Mouse (Mus musculus) 3T3-L1 (cell line): ENCODE results near the gene Mfn2.
"Not testable (repeated sequence)": the region's sequence is repeated elsewhere in the genome, so short reads cannot be mapped to it uniquely, and the experiment has no call there.

Experiments used
- DNase-seq: peaks from one replicate; pipeline ENCODE4 v3.0.0-alpha.2; 2015; ENCODE audit warnings: low read depth, low spot score

The Mfn2 gene

GRCm38 (mm10) chr4:147868450-147869031 lies 36.0 kb downstream of the Mfn2 start, which contains the start of the genes Miip and Fv1:
Gene Miip, minus strand, starts transcription at chr4:147868816.
Gene Fv1, plus strand, starts transcription at chr4:147868979.
- DNase-seq: peak; percentile 91

DNA sequence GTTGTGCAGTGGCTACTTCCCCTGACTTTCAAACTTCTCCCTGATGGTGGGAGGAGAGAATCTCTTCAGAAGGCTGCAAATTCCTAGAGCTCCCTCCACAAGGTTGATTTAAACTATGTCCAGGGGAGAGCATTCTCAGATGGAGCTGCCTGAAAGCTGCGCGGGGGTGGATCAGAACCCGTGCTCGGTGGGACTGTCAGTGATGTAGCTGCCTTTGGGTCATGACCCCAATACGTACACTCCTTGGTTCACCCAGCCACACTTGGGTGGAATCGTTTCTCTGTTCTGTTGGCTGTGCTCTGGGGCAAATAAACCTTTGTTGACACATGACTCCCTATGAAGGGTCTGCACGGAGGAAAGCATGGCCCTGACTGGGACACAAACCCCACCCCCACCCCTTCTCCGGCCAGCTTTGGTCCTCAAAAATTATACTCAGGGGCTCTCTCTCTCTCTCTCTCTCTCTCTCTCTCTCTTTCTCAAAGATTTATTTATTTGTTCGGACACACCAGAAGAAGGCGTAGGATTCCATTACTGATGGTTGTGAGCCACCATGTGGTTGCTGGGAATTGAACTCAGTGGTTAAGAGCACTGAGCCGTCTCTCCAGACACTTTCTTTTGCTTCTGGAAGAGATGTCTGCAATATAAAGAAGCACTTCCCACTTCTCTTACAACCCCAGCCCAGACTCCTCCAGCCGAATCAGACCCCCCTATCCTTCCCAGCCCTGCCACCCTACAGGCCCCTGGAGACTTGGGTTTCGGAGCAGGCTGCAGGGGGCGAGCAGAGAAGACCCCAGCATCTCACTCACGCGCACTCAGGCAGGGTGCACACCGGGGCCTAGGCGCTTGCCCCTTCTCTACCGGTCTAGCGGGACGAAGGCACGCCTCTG lies 36.7 kb downstream of the Mfn2 start:
- no peak for DNase-seq

GRCm38 (mm10) chr4:147866793-147867192 lies 37.7 kb downstream of the Mfn2 start:
- not testable (repeated sequence) for DNase-seq

GRCm38 (mm10) chr4:147866056-147866455 lies 38.4 kb downstream of the Mfn2 start:
- DNase-seq: no peak

DNA sequence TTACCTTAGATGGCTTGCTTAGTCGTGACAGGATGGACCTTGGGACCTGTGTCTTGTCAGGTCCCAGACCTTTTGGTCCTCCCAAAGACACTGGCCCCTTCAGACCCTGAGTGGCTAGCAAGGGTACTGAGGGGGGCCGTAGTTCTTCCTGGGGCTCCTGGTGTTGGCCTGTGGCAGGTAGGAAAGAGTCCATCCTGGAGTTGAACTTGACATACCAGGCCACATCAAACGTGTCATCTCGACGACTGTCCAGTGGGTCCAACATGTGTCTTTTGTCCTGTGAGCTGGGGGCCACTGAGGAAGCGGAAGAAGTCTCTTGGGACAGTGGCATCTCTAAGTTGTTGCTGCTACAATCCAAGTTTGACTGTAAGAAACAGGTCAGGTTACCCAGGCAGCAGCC lies 38.9 kb downstream of the Mfn2 start:
- no peak for DNase-seq

DNA sequence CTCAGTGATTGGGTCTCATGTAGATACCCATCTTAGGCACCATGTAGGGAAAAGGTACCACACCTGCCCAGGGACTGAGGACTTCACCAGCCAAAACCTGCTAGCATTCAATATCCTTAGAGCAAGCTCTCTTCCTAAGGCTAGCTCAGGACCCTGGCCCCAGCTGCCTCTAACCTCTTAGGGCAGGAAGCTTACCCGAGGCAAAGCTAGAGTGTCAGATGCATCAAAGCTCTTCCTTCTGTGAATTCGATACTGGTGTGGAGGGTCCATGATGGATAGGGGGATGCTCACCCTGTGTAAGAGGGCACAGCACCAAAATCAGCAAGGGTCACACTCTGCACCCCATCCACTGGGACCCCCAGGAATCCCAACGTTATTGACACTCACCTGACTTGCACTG lies 42.5 kb downstream of the Mfn2 start:
- DNase-seq: no peak

DNA sequence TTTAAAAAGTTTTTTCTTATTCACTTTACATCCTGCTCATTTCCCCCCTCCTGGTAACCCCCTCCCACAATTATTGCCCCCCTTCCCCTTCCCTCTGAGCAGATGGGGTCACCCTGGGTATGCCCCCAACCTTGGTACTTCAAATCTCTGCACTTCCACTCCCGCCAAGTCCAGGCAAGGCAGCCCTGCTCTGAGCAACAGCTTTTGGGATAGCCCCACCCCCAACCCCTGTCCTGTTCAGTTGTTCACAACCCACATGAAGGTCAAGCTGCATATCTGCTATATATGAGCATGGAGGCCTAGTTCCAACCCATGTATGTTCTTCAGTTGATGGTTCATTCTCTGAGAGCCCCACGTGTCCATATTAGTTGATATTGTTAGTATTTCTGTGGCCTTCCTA lies 53.7 kb downstream of the Mfn2 start:
- no peak for DNase-seq

DNA sequence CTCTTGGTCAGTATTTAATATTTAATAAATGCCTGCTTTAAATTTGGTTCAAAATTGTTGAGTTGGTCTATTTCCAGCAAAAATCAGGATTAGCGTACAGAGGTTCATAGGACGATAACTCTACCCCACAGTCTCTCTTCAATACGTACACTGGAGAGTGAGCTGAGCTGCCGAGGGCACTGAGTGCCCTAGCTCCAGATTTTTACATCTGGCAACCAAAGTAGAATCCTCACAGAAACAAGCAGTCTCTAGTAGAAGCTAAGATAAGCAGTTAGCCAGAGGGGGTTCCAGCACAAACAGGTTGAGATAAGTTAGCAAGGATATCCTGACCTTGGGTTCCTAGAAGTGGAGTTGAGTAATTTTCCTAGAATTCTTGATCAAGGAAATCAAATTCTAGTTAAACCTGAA lies 55.9 kb downstream of the Mfn2 start:
- no peak for DNase-seq

GRCm38 (mm10) chr4:147847614-147848583 lies 56.6 kb downstream of the Mfn2 start, which contains the start of gene Zfp933:
Gene Zfp933, minus strand, starts transcription at chr4:147848366.
- peak; percentile 94 for DNase-seq

DNA sequence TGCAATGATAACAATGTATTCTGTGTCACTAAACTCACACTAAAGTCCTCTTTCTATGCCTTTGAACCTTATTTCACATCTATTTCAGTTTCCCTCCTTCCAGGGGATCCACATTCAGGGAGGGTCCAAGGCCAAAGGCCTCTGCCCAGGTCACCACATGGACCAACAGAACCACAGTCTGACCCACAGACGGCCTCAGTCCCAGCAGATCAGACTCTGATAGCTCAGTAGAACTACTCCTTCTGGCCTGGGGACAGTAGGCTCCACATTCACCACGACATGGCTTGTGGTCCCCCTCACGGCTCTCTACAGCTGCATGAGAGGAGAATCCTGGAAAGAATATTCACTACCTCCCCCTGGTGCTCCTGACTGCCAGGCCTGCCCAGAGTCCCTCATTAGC lies 61.6 kb downstream of the Mfn2 start:
- DNase-seq: no peak

- not testable (repeated sequence) for DNase-seq
Observed at GRCm38 (mm10) chr4:147839282-147839681, 65.2 kb downstream of the Mfn2 start.

DNA sequence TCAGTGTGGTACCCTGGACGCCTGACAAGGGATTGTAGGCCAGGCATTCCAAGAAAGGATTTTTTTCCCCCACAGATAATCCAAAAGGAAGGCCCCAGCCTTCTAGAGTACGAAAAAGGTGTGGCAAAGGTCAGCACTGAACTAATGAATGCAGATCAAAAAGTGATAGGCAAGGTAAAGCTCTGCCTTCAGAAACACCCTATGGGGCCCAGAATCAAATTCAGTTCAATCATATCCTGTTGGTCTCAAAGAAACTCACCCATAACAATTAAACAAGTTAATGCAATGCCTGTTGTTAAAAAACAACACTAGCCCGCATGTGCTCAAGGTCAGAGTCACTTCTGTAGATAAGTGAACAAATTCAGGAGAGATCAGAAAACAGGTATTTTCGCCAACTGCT lies 80.1 kb downstream of the Mfn2 start:
- no peak for DNase-seq
